Mouse (Mus musculus) embryonic fibroblast, embryonic 13.5 days (primary cell): Measurements from ENCODE around the gene Rasgef1b.

Source experiments
- CTCF ChIP-seq: IDR thresholded peaks from 2 replicates; pipeline ENCODE4 v1.5.1; 2011; ENCODE audit warnings: mild to moderate bottlenecking, control low read depth, low read length, moderate library complexity, borderline replicate concordance; ENCODE audit not compliant: insufficient read depth
- POLR2A ChIP-seq: IDR thresholded peaks from 2 replicates; pipeline ENCODE4 v1.6.1; 2011; ENCODE audit warnings: low read depth, mild to moderate bottlenecking, control low read depth, low read length, moderate library complexity

DNA sequence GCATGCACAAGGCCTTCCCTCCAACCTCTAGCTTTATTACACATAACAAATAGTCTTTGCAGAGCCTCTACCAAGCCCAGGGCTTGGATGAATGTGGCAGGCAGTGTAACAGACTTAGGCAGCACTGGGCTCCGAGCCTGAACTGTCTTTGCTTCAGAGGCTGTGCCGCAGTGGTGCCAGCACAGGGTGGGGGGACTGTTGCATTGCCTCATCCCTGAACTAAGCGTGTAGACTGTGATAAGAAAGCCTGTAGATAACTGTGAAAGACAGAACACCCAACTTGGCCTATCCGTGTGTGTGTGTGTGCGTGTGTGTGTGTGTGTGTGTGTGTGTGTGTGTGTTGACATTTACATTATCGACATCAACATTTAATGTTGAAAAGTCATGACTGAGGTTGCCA, 246.3 kb downstream of the Rasgef1b start:
- TF ChIP-seq CTCF (no peak), POLR2A (no peak)
